Mouse (Mus musculus) ES-Bruce4 (cell line): ENCODE results near the gene Crygn.

Experiments used
- CTCF ChIP-seq: IDR thresholded peaks from one replicate; pipeline ENCODE4 v1.8.1; 2011; ENCODE audit warnings: low read depth, low read length
- EP300 ChIP-seq: IDR thresholded peaks from 2 replicates; pipeline ENCODE4 v1.6.1; 2011; ENCODE audit warnings: low read depth, low read length; ENCODE audit not compliant: insufficient read depth
- POLR2A ChIP-seq: IDR thresholded peaks from one replicate; pipeline ENCODE4 v1.8.1; 2011; ENCODE audit warnings: low read length; ENCODE audit not compliant: insufficient read depth

- TF ChIP-seq CTCF (no peak), POLR2A (no peak), EP300 (no peak)
These were observed 23.9 kb downstream of the Crygn start for GRCm38 (mm10) chr5:24733771-24734426.
